Mouse (Mus musculus) MEL (cell line): ENCODE results near the gene Sbsn. TPM values are rescaled to one million over a fixed set of nuclear protein-coding genes. Genes with fewer than 3 reads are reported as not detected.
A peak's percentile ranks its signal among the peaks of the same experiment; 100 is the strongest.

Experiments
- DNase-seq: peaks from one replicate; pipeline ENCODE4 v3.0.0; 2011; ENCODE audit warnings: low read depth, low spot score
- H3K27ac ChIP-seq: 2 replicates; pipeline ENCODE4 v1.5.1; 2012; ENCODE audit warnings: low read depth, mild to moderate bottlenecking, control low read depth, low read length, moderate library complexity; ENCODE audit not compliant: control insufficient read depth
- H3K27me3 ChIP-seq, 2 experiments: fragments of 150-350 bp in 1 of 2; sonication (generic) in 1 of 2; 2 replicates each; pipeline ENCODE4 v1.6.1; 2012; ENCODE audit warnings: low read length in 2 of 2, mild to moderate bottlenecking in 2 of 2, improper control_type of control experiment in 1 of 2, moderate library complexity in 1 of 2; ENCODE audit not compliant: insufficient read depth in 2 of 2, control insufficient read depth in 1 of 2
- H3K36me3 ChIP-seq, 2 experiments: 2 replicates each; pipeline ENCODE4 v1.6.1; 2012 to 2014; ENCODE audit warnings: low read length in 2 of 2, improper control_type of control experiment in 1 of 2, inconsistent platforms in 1 of 2, mild to moderate bottlenecking in 1 of 2; ENCODE audit not compliant: insufficient read depth in 2 of 2, control insufficient read depth in 1 of 2
- H3K4me1 ChIP-seq, 2 experiments: fragments of 150-350 bp in 1 of 2; sonication (generic) in 1 of 2; 2 replicates each; pipeline ENCODE4 v1.6.1; 2012; ENCODE audit warnings: low read length in 2 of 2, improper control_type of control experiment in 1 of 2, mild to moderate bottlenecking in 1 of 2; ENCODE audit not compliant: insufficient read depth in 2 of 2, control insufficient read depth in 1 of 2
- H3K4me3 ChIP-seq, 2 experiments: fragments of 150-350 bp in 1 of 2; sonication (generic) in 1 of 2; 2 replicates each; pipeline ENCODE4 v1.5.1; 2012; ENCODE audit warnings: low read depth in 2 of 2, low read length in 2 of 2, mild to moderate bottlenecking in 2 of 2, moderate library complexity in 2 of 2, control low read depth in 1 of 2, improper control_type of control experiment in 1 of 2; ENCODE audit not compliant: control insufficient read depth in 1 of 2, insufficient read depth in 1 of 2
- H3K79me2 ChIP-seq: 2 replicates; pipeline ENCODE4 v1.6.1; 2012; ENCODE audit warnings: mild to moderate bottlenecking, low read length, moderate library complexity; ENCODE audit not compliant: control insufficient read depth, poor library complexity, insufficient read depth
- H3K9ac ChIP-seq: 2 replicates; pipeline ENCODE4 v1.6.1; 2012; ENCODE audit warnings: low read depth, mild to moderate bottlenecking, control low read depth, low read length, moderate library complexity; ENCODE audit not compliant: control insufficient read depth, poor library complexity, severe bottlenecking
- H3K9me3 ChIP-seq: fragments of 150-350 bp; sonication (generic); replicated peaks from 2 replicates; pipeline ENCODE4 v1.6.1; 2012; ENCODE audit warnings: mild to moderate bottlenecking, low read length, improper control_type of control experiment, moderate library complexity; ENCODE audit not compliant: insufficient read depth
- CHD2 ChIP-seq: IDR thresholded peaks from 2 replicates; pipeline ENCODE4 v1.6.1; 2011; ENCODE audit warnings: low read length, improper control_type of control experiment
- CTCF ChIP-seq, 3 experiments: IDR thresholded peaks in 2 of 3; conservative IDR thresholded peaks in 1 of 3; 2 replicates each; pipeline ENCODE4 v1.5.1; 2011 to 2012; ENCODE audit warnings: low read length in 3 of 3, low read depth in 2 of 3, mild to moderate bottlenecking in 2 of 3, improper control_type of control experiment in 1 of 3, inconsistent platforms in 1 of 3, mixed read lengths in 1 of 3, moderate library complexity in 1 of 3; ENCODE audit not compliant: control insufficient read depth in 1 of 3, insufficient read depth in 1 of 3, poor library complexity in 1 of 3, severe bottlenecking in 1 of 3
- EP300 ChIP-seq, 2 experiments: IDR thresholded peaks; 2 replicates each; pipeline ENCODE4 v1.6.1; 2011; ENCODE audit warnings: improper control_type of control experiment in 2 of 2, low read length in 2 of 2, low read depth in 1 of 2, mild to moderate bottlenecking in 1 of 2
- ETS1 ChIP-seq: IDR thresholded peaks from 2 replicates; pipeline ENCODE4 v1.6.1; 2012; ENCODE audit warnings: low read depth, mild to moderate bottlenecking, inconsistent platforms, low read length, improper control_type of control experiment, moderate library complexity
- HCFC1 ChIP-seq: IDR thresholded peaks from 2 replicates; pipeline ENCODE4 v1.6.1; 2012; ENCODE audit warnings: low read depth, mild to moderate bottlenecking, inconsistent platforms, low read length, improper control_type of control experiment, moderate library complexity
- MAX ChIP-seq: IDR thresholded peaks from 2 replicates; pipeline ENCODE4 v1.6.1; 2011; ENCODE audit warnings: low read length, improper control_type of control experiment
- MAZ ChIP-seq: IDR thresholded peaks from 2 replicates; pipeline ENCODE4 v1.6.1; 2012; ENCODE audit warnings: low read depth, mild to moderate bottlenecking, inconsistent platforms, low read length, improper control_type of control experiment
- NELFE ChIP-seq: IDR thresholded peaks from 2 replicates; pipeline ENCODE4 v1.6.1; 2011; ENCODE audit warnings: low read depth, low read length, improper control_type of control experiment
- POLR2A ChIP-seq, 2 experiments: IDR thresholded peaks; 2 replicates each; pipeline ENCODE4 v1.6.1; 2011 to 2012; ENCODE audit warnings: low read length in 2 of 2, mild to moderate bottlenecking in 2 of 2, control low read depth in 1 of 2, improper control_type of control experiment in 1 of 2, low read depth in 1 of 2, moderate library complexity in 1 of 2; ENCODE audit not compliant: control insufficient read depth in 1 of 2, insufficient read depth in 1 of 2, poor library complexity in 1 of 2
- RAD21 ChIP-seq: IDR thresholded peaks from 2 replicates; pipeline ENCODE4 v1.6.1; 2011; ENCODE audit warnings: mild to moderate bottlenecking, low read depth, low read length, improper control_type of control experiment
- SMC3 ChIP-seq: IDR thresholded peaks from 2 replicates; pipeline ENCODE4 v1.6.1; 2011; ENCODE audit warnings: low read depth, low read length, improper control_type of control experiment
- UBTF ChIP-seq: IDR thresholded peaks from 2 replicates; pipeline ENCODE4 v1.6.1; 2012; ENCODE audit warnings: low read depth, mild to moderate bottlenecking, inconsistent platforms, low read length, improper control_type of control experiment, moderate library complexity, borderline replicate concordance; ENCODE audit not compliant: insufficient read depth
- USF1 ChIP-seq: IDR thresholded peaks from 2 replicates; pipeline ENCODE4 v1.6.1; 2014; ENCODE audit warnings: low read depth, mild to moderate bottlenecking, inconsistent platforms, low read length, improper control_type of control experiment, moderate library complexity
- ZMIZ1 ChIP-seq: IDR thresholded peaks from 2 replicates; pipeline ENCODE4 v1.6.1; 2012; ENCODE audit warnings: low read depth, mild to moderate bottlenecking, inconsistent platforms, low read length, improper control_type of control experiment, moderate library complexity
- polyA plus RNA-seq, 2 experiments: library from polyadenylated mRNA; stranded (reverse) in 1 of 2; unstranded in 1 of 2; fragments of >175 nt in 1 of 2; fragments of >200 nt in 1 of 2; gene quantifications; 2 replicates each; pipeline versions ENCODE4 v1.2.1 to v1.2.4; 2012; ENCODE audit warnings: low replicate concordance in 2 of 2, low read depth in 1 of 2; ENCODE audit not compliant: insufficient read length in 2 of 2, insufficient read depth in 1 of 2, missing spikeins in 1 of 2
- total RNA-seq: library from RNA; depleted of rRNA; stranded (reverse); fragments of 300-350 nt; gene quantifications from 2 replicates; pipeline ENCODE4 v1.2.3, GENCODE M21; 2012

Gene Sbsn
- total and polyA plus RNA-seq, 3 experiments, result 0.17 to 1.2 TPM; not detected in 1

GRCm38 (mm10) chr7:30800653-30801052, 49.4 kb downstream of the Sbsn start:
- H3K79me2 ChIP-seq, result no peaks in the 10 kb centered on the region
- H3K27ac ChIP-seq, result no peak overlapping the region
- peak; percentile 34 for TF ChIP-seq RAD21
- TF ChIP-seq USF1, result no peak
- peak; percentile 17; the same call in 1 of the 2 replicates for TF ChIP-seq SMC3
- TF ChIP-seq CTCF (IDR thresholded peaks at IDR 0.05 in 2 of 3, conservative IDR thresholded peaks at IDR 0.05 in 1 of 3; ENCODE audit: control insufficient read depth in 1 of 3, insufficient read depth in 1 of 3, low read depth in 2 of 3, low read length in 3 of 3, poor library complexity in 1 of 3, severe bottlenecking in 1 of 3), result peak; percentile 39 to 44 (median 40); a peak in 5 of 6 replicates
- peaks cover 0 to 4% of the 10 kb centered on the region in 2 experiments; a peak in 2 of 4 replicates for H3K27me3 ChIP-seq
- no peak overlapping the region for H3K9ac ChIP-seq
- no peaks in the 10 kb centered on the region; a peak in 1 of 4 replicates for H3K4me1 ChIP-seq
- H3K9me3 ChIP-seq, result no peaks in the 10 kb centered on the region
- no peak overlapping the region for H3K4me3 ChIP-seq
- DNase-seq, result peak; percentile 37
- no peaks in the 10 kb centered on the region for H3K36me3 ChIP-seq

- Histone ChIP-seq H3K9me3 (no peaks in the 10 kb centered on the region), H3K79me2 (no peaks in the 10 kb centered on the region), H3K4me3 (no peak overlapping the region), H3K9ac (no peak overlapping the region), H3K36me3 (no peaks in the 10 kb centered on the region), H3K4me1 (no peaks in the 10 kb centered on the region; a peak in 1 of 4 replicates), H3K27me3 (peaks cover 0 to 4% of the 10 kb centered on the region in 2 experiments; a peak in 2 of 4 replicates), H3K27ac (no peak overlapping the region)
- peak; percentile 22 for DNase-seq
- no peak for TF ChIP-seq MAX
- no peak for TF ChIP-seq USF1
- no peak for TF ChIP-seq HCFC1
- no peak for TF ChIP-seq ETS1
- TF ChIP-seq CHD2, result no peak
- peak in 1 of 3 experiments; percentile 17; a peak in 1 of 6 replicates for TF ChIP-seq CTCF (IDR thresholded peaks at IDR 0.05 in 2 of 3, conservative IDR thresholded peaks at IDR 0.05 in 1 of 3; ENCODE audit: control insufficient read depth in 1 of 3, insufficient read depth in 1 of 3, low read depth in 2 of 3, low read length in 3 of 3, poor library complexity in 1 of 3, severe bottlenecking in 1 of 3)
- TF ChIP-seq POLR2A (IDR thresholded peaks at IDR 0.05; ENCODE audit: control insufficient read depth in 1 of 2, insufficient read depth in 1 of 2, low read depth in 1 of 2, low read length in 2 of 2, poor library complexity in 1 of 2), result no peak
- peak; percentile 8 for TF ChIP-seq RAD21
- no peak for TF ChIP-seq EP300 (IDR thresholded peaks at IDR 0.05; ENCODE audit: low read depth in 1 of 2, low read length in 2 of 2)
- no peak for TF ChIP-seq ZMIZ1
- TF ChIP-seq NELFE, result no peak
- no peak for TF ChIP-seq UBTF
- TF ChIP-seq MAZ, result no peak
These were observed 52.0 kb downstream of the Sbsn start for GRCm38 (mm10) chr7:30803256-30803655.
